Mouse (Mus musculus): ENCODE results near the gene Gm379. TPM values are rescaled to one million over a fixed set of nuclear protein-coding genes. Genes with fewer than 3 reads are reported as not detected.

The Gm379 gene
- polyA plus RNA-seq (2014; fragmentation: Nextera tagmentation; extraction: Ambion mirVana), result not detected in 2 replicates

DNA sequence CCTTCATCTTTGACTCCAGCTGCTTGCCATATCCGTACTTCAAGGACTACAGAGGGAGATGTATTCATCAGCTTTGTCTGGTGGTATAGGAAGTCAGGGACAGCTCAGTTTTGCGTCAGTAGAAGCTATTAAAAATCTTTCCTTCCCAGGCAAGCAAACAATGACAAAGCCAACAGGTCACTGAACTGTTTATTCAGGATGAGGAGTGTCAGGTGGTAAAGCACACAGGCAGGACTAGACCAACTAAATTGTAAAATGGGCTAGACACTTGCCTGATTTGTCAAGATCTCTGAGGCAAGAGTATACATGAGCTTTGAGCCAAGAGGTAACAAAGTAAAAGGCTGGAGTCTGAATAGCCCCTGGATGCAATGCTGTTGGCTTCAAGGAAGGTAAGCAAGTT is at the start of gene Gm379:
Gm379 (minus strand) TSS at position 7 of the 400 bp plus-strand sequence.
- Histone ChIP-seq H3K9me3 (ENCODE audit: control insufficient read depth, low read length) (no peaks in the 10 kb centered on the region), H3K27me3 (ENCODE audit: control insufficient read depth, insufficient read depth, low read length) (no peaks in the 10 kb centered on the region), H3K4me2 (ENCODE audit: low read depth) (no peak within 1 kb of the TSS), H3K4me1 (ENCODE audit: control insufficient read depth, insufficient read depth, low read length) (no peaks in the 10 kb centered on the region), H3K9ac (ENCODE audit: low read length) (no peak within 1 kb of the TSS), H3K36me3 (ENCODE audit: control insufficient read depth, insufficient read depth, low read length) (no peaks in the 10 kb centered on the region), H3K4me3 (ENCODE audit: low read depth, low read length) (no peak within 1 kb of the TSS), H3K27ac (ENCODE audit: low read depth, low read length) (no peak within 1 kb of the TSS)
- ATAC-seq (ENCODE audit: insufficient read depth, low FRiP score, low TSS enrichment) (no peak), DNase-seq (ENCODE audit: low spot score) (no peak)
- 70% methylated on average over 2 of the region's 2 CpGs for WGBS

DNA sequence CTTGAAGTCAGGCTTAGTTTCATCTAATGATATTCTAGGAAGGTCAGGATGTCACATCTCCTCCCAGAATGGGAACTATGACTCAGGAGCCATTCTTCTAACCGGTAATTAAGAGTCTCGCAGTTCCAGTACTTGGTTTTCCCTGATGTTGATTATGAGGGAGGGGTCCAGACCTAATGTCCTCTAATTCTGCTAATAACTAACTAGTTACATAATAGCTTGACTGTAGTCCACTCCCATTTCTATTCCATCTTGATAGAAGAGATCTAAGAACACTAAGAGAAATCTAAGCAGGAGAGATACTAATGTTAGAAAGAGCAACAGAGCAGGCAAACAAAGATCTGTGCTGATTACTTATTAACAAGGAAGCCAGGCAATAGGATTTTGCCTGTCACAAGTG is 39.6 kb upstream of the Gm379 start:
- Histone ChIP-seq H3K9me3 (ENCODE audit: control insufficient read depth, low read length) (no peaks in the 10 kb centered on the region), H3K27me3 (ENCODE audit: control insufficient read depth, insufficient read depth, low read length) (no peaks in the 10 kb centered on the region), H3K36me3 (ENCODE audit: control insufficient read depth, insufficient read depth, low read length) (no peaks in the 10 kb centered on the region), H3K4me3 (ENCODE audit: low read depth, low read length) (no peak overlapping the region), H3K4me1 (ENCODE audit: control insufficient read depth, insufficient read depth, low read length) (no peaks in the 10 kb centered on the region), H3K9ac (ENCODE audit: low read length) (no peak overlapping the region), H3K4me2 (ENCODE audit: low read depth) (no peak overlapping the region), H3K27ac (ENCODE audit: low read depth, low read length) (no peak overlapping the region)
- DNase-seq (ENCODE audit: low spot score) (no peak), ATAC-seq (ENCODE audit: insufficient read depth, low FRiP score, low TSS enrichment) (no peak)
- WGBS, result 72% methylated on average over 2 of the region's 2 CpGs

DNA sequence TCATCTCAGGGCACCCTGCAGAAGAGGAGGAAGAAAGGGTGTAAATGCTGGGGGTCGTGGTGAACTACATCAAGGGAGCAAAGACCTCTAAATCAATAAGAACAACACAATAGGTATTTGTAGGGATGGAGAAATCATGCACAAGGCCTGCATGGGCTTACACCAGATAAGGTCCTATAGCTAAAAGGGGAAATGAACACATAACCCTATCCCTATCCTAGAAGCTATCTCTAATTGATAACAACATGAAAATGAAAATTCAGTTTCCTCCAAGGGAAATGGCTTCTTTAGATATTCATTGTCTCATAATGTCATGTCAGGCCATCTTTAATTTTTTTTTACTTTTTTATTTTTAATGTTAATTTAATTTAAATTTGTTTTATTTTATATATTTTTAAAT is 4.2 kb upstream of the Gm379 start:
- no peaks in the 10 kb centered on the region for H3K4me1 ChIP-seq (ENCODE audit: control insufficient read depth, insufficient read depth, low read length)
- DNase-seq (ENCODE audit: low spot score), result no peak
- WGBS, result 47% methylated on average over 1 of the region's 1 CpGs
- no peaks in the 10 kb centered on the region for H3K27me3 ChIP-seq (ENCODE audit: control insufficient read depth, insufficient read depth, low read length)
- no peak overlapping the region for H3K4me3 ChIP-seq (ENCODE audit: low read depth, low read length)
- H3K4me2 ChIP-seq (ENCODE audit: low read depth), result no peak overlapping the region
- no peak overlapping the region for H3K27ac ChIP-seq (ENCODE audit: low read depth, low read length)
- no peak overlapping the region for H3K9ac ChIP-seq (ENCODE audit: low read length)
- H3K36me3 ChIP-seq (ENCODE audit: control insufficient read depth, insufficient read depth, low read length), result no peaks in the 10 kb centered on the region
- no peaks in the 10 kb centered on the region for H3K9me3 ChIP-seq (ENCODE audit: control insufficient read depth, low read length)
- ATAC-seq (ENCODE audit: insufficient read depth, low FRiP score, low TSS enrichment), result no peak

DNA sequence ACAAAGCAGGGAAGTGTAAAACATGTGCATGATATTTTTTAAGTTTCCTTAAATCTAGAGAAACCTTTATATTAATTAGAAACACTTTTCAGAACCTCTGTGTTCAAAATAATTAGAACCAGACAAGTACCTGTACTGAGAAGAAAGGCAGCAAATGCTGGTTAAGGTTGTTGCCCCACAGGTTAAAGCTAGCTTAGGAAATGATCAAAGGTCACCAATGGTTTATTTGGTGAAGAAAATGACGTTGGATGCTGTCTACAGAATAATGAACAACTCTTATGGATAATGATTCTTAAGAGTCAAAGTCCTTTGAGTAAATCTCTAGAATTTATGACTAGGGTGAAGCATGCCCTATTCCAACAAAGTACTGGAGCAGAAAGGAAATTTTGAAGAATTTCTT is 42.7 kb downstream of the Gm379 start:
- Histone ChIP-seq H3K4me2 (ENCODE audit: low read depth) (no peak overlapping the region), H3K4me3 (ENCODE audit: low read depth, low read length) (no peak overlapping the region), H3K27ac (ENCODE audit: low read depth, low read length) (no peak overlapping the region), H3K9ac (ENCODE audit: low read length) (no peak overlapping the region), H3K27me3 (ENCODE audit: control insufficient read depth, insufficient read depth, low read length) (no peaks in the 10 kb centered on the region), H3K36me3 (ENCODE audit: control insufficient read depth, insufficient read depth, low read length) (no peaks in the 10 kb centered on the region), H3K4me1 (ENCODE audit: control insufficient read depth, insufficient read depth, low read length) (no peaks in the 10 kb centered on the region), H3K9me3 (ENCODE audit: control insufficient read depth, low read length) (no peaks in the 10 kb centered on the region)
- no peak for ATAC-seq (ENCODE audit: insufficient read depth, low FRiP score, low TSS enrichment)
- WGBS, result 46% methylated on average over 1 of the region's 1 CpGs
- DNase-seq (ENCODE audit: low spot score), result no peak

DNA sequence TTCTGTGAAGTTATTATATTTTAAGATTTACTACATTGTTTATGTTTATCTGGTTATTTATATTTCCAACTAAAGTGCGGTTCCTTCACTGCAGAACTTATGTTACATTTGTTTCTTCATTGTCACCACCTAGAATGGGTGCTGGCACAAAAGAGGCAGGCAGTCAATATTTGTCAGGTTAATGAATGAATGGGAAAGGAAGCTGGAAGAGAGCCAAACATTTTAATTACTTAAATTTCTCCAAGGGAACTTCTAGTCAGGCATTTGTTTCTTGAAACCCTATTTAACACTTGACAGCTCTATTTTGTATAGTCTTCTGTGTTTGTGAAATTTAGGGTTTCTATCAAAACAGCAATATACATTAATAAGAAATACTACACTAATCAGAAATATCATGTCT is 43.8 kb downstream of the Gm379 start:
- H3K9ac ChIP-seq (ENCODE audit: low read length), result no peak overlapping the region
- no peak overlapping the region for H3K27ac ChIP-seq (ENCODE audit: low read depth, low read length)
- DNase-seq (ENCODE audit: low spot score) (no peak), ATAC-seq (ENCODE audit: insufficient read depth, low FRiP score, low TSS enrichment) (no peak)
- no peak overlapping the region for H3K4me2 ChIP-seq (ENCODE audit: low read depth)
- H3K36me3 ChIP-seq (ENCODE audit: control insufficient read depth, insufficient read depth, low read length), result no peaks in the 10 kb centered on the region
- H3K9me3 ChIP-seq (ENCODE audit: control insufficient read depth, low read length), result no peaks in the 10 kb centered on the region
- H3K4me3 ChIP-seq (ENCODE audit: low read depth, low read length), result no peak overlapping the region
- 83% methylated on average over 1 of the region's 1 CpGs for WGBS
- H3K27me3 ChIP-seq (ENCODE audit: control insufficient read depth, insufficient read depth, low read length), result no peaks in the 10 kb centered on the region
- H3K4me1 ChIP-seq (ENCODE audit: control insufficient read depth, insufficient read depth, low read length), result no peaks in the 10 kb centered on the region

Other genes starting within 250 kb of the Gm379 start
- gene Brwd3, start 169.5 kb upstream of the Gm379 start, polyA plus RNA-seq (2014; fragmentation: Nextera tagmentation; extraction: Ambion mirVana), result 3.1 and 3.4 TPM in 2 replicates

Data from neural tube, embryonic 11.5 days (tissue).